Mouse (Mus musculus) cerebellum, adult 9-10 months (tissue): ENCODE measurements around the gene Adgrg3.

Experiments
- DNase-seq: peaks from one replicate; pipeline ENCODE4 v3.0.0; 2022

Adgrg3 gene

DNA sequence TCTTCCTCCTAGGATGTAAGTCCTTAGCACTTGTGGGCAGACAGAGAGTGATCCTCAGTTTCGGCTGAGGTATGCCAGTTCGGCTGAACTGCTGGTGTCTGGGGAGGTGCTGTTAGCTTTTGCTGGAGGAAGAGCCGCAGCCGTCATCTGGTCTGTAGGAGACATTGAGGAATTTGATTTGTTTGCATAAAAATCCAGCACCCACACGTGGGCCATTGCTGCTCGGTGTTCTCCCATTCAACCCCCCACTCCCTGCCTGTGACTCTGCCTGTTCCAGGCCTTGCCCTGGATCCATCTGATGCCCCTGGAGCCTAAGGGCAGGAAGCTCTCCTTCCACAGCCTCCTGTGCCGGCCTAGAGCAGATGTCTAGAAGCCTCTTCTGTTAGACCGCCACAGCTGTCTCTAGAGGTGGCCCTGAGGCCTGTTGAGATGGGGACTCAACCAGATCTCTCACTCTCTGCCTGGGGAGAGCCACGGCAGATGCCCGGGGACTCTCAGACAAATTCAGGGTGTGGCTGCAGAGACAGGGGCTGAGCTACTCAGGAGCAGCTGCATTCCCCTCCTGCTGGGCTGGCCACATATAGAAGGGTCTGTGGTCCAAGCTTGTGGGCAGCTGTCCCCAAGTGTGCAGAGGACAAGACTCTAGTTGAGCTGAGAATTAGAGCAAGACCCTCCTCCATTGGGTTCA is 67.4 kb downstream of the Adgrg3 start:
- no peak for DNase-seq

DNA sequence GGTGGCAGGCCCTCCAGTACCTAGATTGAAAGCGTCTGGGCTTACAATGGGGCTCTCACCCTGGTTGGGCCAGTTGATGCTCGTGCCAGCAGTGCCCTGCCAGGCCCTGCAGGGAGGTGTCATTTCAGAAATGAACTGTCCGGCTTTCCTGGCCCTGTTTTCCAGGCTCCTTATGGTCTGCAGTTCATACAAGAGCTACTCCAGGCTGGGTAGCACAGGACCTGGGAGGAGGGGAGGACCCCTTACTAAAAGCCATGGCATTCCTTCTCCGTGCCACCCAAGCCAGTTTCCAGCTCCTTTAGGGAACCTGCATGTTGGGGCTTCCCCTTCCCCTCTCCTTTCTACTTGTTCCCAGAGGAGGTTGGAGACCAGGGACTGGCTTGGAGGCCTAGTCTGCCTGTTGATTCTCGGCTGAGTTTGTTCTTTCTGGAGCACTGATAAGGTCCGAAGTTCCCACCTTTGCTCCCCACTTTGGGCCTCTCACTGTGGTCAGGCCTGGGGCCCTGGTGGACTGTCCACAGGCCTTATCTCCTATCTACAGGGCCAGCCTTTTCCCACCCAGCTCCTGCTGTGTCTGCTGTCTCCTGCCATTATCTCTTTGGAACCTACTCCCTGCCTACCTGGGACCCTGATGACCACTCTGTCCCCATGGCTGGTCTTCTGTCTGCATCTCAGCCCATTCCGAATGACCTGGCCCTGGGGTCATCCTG is 68.1 kb downstream of the Adgrg3 start:
- DNase-seq = peak; percentile 76

- DNase-seq = no peak
Measured at GRCm38 (mm10) chr8:95093574-95093973, 76.1 kb downstream of the Adgrg3 start.
